Mouse (Mus musculus): ENCODE measurements at regions not wholly inside any gene's neighbourhood (a gene's known extent, or its start where the extent isn't known, plus 50 kb on each side); places are given as distances from the start of the nearest gene placed in this dataset.
A peak's percentile ranks its signal among the peaks of the same experiment; 100 is the strongest.

DNA sequence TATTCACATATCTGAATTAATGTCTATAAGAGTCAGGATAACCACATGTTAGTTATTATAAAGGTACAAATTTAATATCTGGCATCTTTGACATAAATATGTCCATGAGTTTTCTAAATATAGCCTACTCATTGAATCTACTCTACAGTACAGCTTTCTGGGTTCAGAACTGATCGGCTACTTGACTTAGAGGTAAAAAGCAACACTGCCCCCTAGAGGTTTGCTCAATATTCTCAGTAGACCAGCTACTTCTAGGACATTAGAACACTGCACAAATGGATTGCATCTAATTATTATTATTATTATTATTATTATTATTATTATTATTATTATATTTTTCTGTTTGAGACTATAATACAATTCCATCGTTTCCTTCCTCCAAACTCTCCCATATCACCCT, 418.8 kb upstream of the Tpm3-rs7 start:
- Histone ChIP-seq H3K36me3 (ENCODE audit: control insufficient read depth, insufficient read depth, low read length) (no peaks in the 10 kb centered on the region), H3K27ac (ENCODE audit: low read depth, low read length) (no peak overlapping the region), H3K4me1 (ENCODE audit: control insufficient read depth, insufficient read depth, low read length) (no peaks in the 10 kb centered on the region), H3K27me3 (ENCODE audit: control insufficient read depth, insufficient read depth, low read length) (no peaks in the 10 kb centered on the region), H3K4me3 (ENCODE audit: low read depth, low read length) (no peak overlapping the region), H3K9me3 (ENCODE audit: control insufficient read depth, low read length) (no peaks in the 10 kb centered on the region), H3K4me2 (ENCODE audit: low read depth) (no peak overlapping the region), H3K9ac (ENCODE audit: low read length) (no peak overlapping the region)
- DNase-seq (ENCODE audit: low spot score) (no peak), ATAC-seq (ENCODE audit: insufficient read depth, low FRiP score, low TSS enrichment) (peak; percentile 74; the same call in 1 of the 2 replicates)
- 40% methylated on average over 2 of the region's 2 CpGs for WGBS

DNA sequence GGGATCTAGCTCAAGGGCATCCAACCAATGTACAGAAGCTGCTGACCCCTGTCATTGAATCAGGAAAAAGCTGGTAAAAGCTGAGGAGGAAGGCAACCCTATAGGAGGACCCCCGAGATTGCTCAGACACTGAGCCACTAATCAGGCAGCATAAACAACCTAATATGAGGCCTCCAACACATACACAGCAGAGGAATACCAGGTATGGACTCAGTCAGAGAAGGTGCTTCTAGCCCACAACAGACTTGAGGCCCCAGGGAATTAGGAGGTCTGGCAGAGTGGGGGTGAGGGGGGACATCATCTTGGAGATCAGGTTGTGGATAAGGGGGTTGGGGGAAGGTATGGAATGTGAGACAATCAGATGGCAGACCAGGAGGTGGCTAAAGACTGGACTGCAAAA, 413.2 kb upstream of the Tpm3-rs7 start:
- ATAC-seq (ENCODE audit: insufficient read depth, low FRiP score, low TSS enrichment), result no peak
- no peak overlapping the region for H3K27ac ChIP-seq (ENCODE audit: low read depth, low read length)
- no peak for DNase-seq (ENCODE audit: low spot score)
- no peaks in the 10 kb centered on the region for H3K36me3 ChIP-seq (ENCODE audit: control insufficient read depth, insufficient read depth, low read length)
- WGBS, result 79% methylated on average over 1 of the region's 1 CpGs
- no peaks in the 10 kb centered on the region for H3K9me3 ChIP-seq (ENCODE audit: control insufficient read depth, low read length)
- no peaks in the 10 kb centered on the region for H3K4me1 ChIP-seq (ENCODE audit: control insufficient read depth, insufficient read depth, low read length)
- no peak overlapping the region for H3K4me3 ChIP-seq (ENCODE audit: low read depth, low read length)
- H3K4me2 ChIP-seq (ENCODE audit: low read depth), result no peak overlapping the region
- H3K9ac ChIP-seq (ENCODE audit: low read length), result no peak overlapping the region
- no peaks in the 10 kb centered on the region for H3K27me3 ChIP-seq (ENCODE audit: control insufficient read depth, insufficient read depth, low read length)

DNA sequence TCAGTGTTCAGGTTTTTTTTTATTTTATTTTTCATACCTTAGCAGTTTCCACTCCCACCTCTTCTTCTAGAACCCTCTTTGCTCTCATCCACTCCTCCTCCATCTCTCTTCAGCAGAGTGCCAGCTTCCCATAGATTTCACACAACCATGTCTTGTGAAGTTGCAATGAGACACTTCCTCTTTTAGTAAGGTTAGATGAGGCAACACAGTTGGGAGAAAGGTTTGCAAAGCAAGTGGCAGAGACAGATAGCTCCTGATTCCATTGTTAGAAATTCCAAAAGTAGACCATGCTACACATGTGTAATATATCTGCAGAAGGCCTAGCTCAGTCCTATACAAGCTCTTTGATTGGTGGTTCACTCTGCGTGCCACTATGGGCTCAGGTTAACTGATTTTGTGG, 397.3 kb upstream of the Tpm3-rs7 start:
- Histone ChIP-seq H3K9ac (ENCODE audit: low read length) (no peak overlapping the region), H3K27ac (ENCODE audit: low read depth, low read length) (no peak overlapping the region), H3K9me3 (ENCODE audit: control insufficient read depth, low read length) (no peaks in the 10 kb centered on the region), H3K4me2 (ENCODE audit: low read depth) (no peak overlapping the region), H3K4me3 (ENCODE audit: low read depth, low read length) (no peak overlapping the region), H3K27me3 (ENCODE audit: control insufficient read depth, insufficient read depth, low read length) (no peaks in the 10 kb centered on the region), H3K36me3 (ENCODE audit: control insufficient read depth, insufficient read depth, low read length) (no peaks in the 10 kb centered on the region), H3K4me1 (ENCODE audit: control insufficient read depth, insufficient read depth, low read length) (no peaks in the 10 kb centered on the region)
- no peak for DNase-seq (ENCODE audit: low spot score)
- WGBS, result 92% methylated on average over 1 of the region's 1 CpGs
- no peak for ATAC-seq (ENCODE audit: insufficient read depth, low FRiP score, low TSS enrichment)
